Mouse (Mus musculus) urinary bladder, adult 18-20 months (tissue): Measurements from ENCODE around the gene Olfr1052.
"Not testable (repeated sequence)": the region's sequence is repeated elsewhere in the genome, so short reads cannot be mapped to it uniquely, and the experiment has no call there.

Source experiments
- DNase-seq, 2 experiments: peaks; one replicate each; pipeline ENCODE4 v3.0.0; 2022; ENCODE audit warnings: low spot score in 2 of 2, mixed read lengths in 2 of 2

Olfr1052 gene

DNA sequence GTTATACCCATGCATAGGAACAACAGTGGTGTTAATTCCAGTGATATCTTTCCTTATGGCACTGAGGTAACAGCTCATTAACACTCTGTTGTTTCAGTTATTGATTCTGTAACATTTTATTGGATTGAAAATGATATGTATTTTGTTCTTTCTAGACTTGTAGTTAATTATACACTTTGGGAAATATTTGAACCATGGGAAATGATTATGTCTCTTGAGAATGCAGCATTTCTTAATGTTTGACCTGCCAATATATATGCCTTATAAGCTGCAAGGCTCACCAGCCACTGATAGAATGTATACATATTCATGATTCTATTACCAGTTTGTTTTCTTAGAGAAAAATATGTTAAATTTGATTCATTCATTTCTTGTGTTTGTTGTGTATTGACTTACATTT lies at the start of gene Olfr1052:
Gene Olfr1052, plus strand, starts transcription at position 301 of the 400 bp plus-strand sequence.
- no peak for DNase-seq

DNA sequence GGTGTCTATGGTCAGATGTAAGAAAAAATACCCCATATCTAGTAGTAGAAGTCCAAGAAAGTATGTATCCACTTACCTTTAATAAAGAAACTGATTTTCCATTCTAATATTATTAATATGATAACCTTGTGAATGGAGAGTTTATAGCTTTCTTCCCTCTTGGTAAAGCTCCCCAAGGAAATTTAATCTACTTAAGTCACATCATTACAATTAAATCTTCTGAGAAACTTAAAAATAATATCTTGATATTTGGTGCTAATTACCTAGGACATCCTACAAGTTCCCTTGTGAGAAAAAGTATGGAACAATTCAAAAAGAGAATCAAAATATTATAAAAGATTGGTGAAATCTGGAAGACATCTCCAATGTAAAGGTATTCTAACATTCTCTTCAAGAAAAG lies 34.0 kb upstream of the Olfr1052 start, which contains the start of gene Olfr1049:
Gene Olfr1049, minus strand, starts transcription at position 101 of the 400 bp plus-strand sequence.
- not testable (repeated sequence) for DNase-seq

DNA sequence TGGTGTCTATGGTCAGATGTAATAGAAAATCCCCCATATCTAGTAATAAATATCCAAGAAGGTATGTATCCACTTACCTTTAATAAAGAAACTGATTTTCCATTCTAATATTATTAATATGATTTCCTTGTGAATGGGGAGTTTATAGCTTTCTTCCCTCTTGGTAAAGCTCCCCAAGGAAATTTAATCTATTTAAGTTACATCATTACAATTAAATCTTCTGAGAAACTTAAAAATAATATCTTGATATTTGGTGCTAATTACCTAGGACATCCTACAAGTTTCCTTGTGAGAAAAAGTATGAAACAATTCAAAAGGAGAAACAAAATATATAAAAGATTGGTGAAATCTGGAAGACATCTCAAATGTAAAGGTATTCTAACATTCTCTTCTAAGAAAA lies 13.3 kb upstream of the Olfr1052 start, which contains the start of gene Olfr1051:
Gene Olfr1051, minus strand, starts transcription at position 101 of the 400 bp plus-strand sequence.
- DNase-seq: not testable (repeated sequence)

DNA sequence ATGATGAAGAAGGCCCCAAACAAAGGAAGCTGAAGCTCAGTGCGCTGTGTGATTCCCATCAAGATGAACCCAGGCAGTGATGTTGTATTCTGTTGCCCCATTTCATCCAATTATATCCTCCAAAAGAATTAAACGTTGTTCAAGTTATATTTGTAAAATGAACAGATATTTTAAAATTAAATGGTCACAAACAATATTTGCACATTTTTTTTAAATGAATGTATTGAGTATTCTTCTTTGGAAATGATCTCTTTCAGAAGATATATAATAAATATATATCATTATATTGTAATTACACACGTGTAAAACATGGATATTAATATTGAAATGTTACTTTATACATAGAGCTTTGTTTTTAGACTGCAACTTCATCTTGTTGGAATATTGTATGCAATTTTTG lies 22.9 kb downstream of the Olfr1052 start, which contains the start of gene Olfr1053:
Gene Olfr1053, minus strand, starts transcription at position 101 of the 400 bp plus-strand sequence.
- no peak for DNase-seq

DNA sequence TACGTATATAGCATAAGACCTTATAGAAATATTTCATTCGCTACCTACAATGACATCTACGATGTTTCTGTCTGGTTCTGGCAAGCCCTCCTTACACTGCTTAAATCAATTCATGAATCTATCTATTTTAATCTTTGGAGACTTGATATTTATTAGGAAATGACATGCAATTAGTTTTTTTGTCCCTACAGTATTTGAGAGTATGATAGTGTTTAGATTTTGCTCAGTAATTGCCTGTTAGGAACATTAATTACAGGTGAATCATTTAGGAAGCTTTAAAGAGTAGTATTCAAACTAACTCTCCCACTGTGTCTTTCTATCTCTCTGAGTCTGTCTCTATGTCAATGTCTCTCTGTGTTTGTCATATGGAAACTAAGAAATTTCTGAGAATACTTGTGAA lies 43.1 kb downstream of the Olfr1052 start, which contains the start of gene Olfr1054:
Gene Olfr1054, minus strand, starts transcription at position 101 of the 400 bp plus-strand sequence.
- DNase-seq: no peak
